Mouse (Mus musculus) layer of hippocampus, adult 9-10 months (tissue): ENCODE data around the gene Rassf8.

Source experiments
- DNase-seq: peaks from one replicate; pipeline ENCODE4 v3.0.0; 2022; ENCODE audit warnings: low spot score

Rassf8 gene

DNA sequence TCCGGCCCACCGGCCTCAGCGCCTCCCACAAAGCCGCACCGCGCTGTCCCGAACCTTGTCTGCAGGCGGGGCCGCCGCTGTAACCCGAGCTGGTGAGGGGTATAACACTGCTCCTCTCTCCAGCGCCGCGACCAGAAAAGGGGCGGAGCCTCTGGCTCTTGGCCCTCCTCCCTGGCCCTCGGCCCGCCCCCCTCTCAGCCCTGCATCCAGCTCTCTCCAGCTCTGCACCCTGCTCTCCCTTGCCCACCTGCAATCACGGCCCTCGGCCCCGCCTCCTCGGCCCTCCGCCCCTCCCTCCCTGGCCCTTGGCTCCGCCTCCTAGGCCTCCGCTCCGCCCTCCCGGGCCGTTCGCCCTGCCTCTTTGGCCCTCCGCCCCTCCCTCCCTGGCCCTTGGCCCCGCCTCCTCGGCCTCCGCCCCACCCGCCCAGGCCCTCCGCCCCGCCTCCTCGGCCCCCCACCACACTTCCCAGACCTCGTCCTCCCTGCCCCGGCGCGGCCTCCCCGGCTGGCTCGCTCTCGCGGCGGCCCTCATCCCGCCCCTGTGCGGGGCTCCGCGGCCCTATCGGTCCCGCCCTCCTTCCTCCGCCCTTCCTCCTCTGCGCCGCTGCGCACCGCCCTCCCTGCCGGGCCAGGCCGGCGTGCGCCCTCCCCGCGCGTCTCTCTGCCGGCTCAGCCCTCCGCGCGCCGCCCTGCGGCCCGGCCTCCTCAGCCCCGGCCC is at the start of gene Rassf8:
Rassf8 (plus strand) TSS at position 617 of the 718 bp plus-strand sequence.
- DNase-seq, result no peak

DNA sequence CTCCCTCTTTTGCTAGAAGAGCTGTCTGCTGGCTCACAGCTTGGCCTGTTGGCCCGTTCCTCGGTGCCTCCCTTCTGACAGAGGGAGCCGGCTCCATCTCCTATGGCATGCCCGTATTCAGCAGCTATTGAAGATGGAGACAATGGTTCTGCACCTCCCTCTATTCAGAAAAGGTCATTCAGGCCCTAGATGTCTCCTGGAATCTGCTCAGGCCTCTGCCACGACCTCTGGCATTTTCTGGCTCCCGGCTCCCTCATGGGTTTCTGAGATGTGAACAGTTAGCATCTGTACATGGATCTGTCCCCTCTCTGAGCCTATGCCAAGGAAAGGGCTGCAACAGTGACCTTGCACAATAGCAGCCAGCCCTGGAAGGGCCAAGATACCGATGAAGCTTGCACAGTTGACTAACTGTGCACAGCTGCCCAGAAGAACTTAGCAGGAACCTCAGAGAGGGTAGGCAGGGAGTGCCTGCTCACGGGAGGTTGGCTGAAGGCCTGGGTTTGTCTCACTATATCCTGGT is 45.5 kb upstream of the Rassf8 start:
- DNase-seq, result no peak

DNA sequence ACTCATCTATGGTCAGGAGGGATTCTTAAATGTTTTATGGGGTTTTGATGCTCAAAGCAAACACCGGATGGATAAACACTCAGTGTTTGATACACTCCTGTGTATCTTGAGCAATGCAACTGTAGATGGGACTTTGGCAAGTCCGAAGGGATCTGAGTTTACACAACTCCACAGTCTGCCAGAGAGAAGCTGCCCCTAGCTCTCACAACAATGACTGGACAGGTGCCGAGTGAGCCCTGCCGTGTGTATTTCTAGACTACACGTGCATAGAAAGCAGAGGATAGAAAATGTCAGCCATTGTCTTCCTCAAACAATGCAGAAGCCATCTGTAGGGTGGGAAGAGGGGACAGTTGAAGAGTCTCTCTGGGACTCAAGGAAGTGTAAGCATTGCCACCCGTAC is 42.9 kb upstream of the Rassf8 start:
- no peak for DNase-seq

DNA sequence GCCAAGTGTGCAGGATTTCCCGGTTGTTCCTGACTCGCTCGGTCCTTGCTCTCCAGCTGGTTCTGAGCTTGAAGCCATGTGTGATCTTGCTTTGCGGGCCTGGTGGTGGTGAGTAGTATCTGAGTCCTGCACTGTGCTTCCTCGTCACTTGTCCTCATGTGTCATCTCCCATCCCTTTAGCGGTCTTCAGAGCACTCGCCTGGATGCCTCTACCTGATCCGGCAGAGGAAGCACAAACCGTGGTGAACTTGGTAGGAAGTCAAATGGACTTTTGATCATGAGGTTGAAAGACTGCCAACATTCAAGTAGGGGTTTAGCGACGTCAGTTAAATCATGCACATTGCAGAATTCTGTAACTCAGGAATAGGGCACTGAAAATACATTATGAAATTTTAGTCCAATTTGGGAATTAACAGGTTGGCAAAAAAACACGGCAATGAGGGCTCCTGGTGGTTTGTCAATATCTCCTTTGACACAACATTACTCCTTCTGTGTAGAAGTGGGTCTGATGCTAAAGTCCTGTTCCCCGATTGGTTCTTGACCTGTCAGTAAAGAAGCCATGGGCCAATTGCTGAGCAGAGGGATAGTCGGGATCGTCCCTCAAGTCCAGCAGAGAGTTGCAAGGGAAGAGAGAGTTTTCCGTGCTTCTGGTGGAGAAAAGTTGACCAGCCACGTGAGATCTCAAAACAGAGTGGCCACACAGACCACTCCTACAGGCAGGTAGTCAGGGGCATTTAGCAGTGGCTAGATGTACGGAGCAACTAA is 36.4 kb upstream of the Rassf8 start:
- no peak for DNase-seq

DNA sequence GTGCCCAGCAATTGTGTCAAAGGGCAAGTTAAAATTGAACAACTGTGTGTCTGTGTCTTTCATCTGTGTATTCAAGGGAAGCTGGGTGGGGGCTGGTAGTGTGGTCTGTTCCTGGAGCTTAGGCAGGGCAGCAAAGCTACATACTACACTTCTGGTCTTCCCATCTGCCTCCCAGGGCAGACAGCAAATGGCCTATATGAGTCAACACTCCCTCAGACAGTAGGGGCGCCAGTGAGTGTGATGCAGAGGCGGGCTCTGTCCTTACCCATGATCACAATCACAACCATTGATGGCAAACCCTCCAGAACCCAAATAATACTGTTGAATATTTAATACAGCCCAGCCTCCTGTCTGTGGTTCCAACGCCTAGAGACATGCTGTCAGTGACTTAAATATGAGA is 35.8 kb upstream of the Rassf8 start:
- no peak for DNase-seq

DNA sequence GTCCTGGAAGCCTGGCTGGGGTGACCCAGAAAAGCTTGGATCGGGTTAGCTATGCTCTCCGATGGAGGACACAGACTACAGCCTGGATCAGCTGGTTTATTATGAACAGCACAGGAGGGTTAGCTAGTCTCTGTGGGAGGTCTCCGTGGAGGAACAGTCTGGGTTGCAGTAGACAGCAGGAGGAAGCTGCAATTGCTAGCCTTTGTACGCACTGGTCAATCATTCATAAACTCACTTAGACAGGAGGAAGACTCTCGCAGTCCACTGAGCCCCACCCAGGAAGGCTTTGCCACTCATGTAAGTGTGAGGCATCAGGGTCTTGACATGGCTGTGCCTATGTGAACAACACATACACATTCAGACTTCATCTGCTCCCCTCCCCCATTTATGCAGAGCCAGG is 35.2 kb upstream of the Rassf8 start:
- DNase-seq, result no peak

DNA sequence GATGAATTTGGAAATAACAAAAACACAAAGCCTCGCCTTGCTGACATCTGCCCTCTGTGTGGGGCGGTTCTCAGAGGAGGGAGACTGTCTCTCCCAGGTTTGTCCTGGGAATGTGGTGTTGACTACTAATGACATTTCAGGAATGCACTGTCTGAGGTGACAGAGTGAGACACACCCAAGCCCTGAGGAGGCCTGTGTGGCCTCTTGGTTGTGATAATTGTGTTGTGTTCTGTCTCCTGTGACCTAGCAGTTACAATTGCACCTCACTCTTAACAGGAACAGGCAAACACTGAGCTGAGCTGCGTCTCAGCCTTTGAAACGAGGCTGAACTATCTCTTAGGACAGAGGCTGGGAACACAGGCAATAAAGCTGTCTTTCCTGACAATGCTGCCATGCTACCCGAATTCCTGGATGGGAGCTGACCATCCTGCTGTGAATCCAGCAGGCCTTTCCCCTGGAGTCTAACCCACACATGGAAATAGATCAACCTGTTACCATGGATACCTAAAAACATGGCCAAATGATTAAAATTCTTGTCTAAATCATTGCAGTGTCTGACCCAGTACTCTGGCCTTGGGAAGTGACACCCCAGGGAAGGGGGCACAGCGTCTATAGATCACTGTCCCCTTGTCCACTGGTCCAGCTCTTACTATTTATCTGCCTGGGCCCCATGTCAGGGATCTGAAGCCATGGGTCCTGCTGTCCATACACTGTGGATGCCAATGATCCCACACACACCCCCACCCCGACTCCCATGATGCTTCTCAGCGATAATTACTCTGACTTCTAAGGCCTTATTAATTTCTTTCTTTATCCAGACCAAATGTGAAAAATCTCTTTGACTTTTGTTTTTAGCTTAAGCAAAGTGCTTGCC is 33.1 kb upstream of the Rassf8 start:
- DNase-seq, result no peak

DNA sequence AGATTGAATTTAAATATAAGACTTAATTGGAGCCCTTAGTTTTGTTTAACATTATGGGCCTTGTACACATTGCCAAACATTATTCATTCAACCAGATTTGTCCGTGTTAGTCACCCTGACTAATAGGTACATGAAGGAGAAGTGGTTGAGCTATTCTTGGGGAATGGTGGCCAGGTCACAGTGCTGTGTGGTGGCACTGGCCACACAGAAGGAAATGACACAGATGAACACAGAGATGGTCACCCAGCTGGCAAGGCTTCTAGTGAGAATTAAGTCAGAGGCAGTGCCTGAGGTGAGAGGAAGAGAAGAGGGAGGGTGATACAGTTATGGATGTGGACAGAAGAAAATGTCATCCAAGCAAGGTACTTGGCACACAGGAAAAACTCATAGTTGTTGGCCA is 32.4 kb upstream of the Rassf8 start:
- DNase-seq, result no peak

DNA sequence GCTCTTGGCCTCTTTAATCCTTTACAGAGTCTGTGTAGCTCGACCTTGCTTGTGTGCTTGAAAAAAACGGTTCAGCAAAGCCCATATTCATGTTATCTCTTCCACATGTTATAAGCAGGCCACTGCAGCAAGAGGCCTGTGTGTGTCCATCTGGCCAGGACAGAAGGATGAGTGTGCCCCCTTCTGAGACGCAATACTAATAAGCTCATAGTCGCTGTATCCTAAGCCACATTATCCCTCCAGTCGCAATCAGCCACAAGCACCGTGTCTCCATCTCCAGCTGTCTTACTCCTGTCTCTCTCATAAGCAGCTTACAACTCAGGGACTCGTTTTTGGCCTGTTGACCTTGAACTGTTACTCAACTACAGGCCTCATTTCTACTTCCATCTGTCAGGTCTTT is 24.0 kb upstream of the Rassf8 start:
- DNase-seq, result no peak

DNA sequence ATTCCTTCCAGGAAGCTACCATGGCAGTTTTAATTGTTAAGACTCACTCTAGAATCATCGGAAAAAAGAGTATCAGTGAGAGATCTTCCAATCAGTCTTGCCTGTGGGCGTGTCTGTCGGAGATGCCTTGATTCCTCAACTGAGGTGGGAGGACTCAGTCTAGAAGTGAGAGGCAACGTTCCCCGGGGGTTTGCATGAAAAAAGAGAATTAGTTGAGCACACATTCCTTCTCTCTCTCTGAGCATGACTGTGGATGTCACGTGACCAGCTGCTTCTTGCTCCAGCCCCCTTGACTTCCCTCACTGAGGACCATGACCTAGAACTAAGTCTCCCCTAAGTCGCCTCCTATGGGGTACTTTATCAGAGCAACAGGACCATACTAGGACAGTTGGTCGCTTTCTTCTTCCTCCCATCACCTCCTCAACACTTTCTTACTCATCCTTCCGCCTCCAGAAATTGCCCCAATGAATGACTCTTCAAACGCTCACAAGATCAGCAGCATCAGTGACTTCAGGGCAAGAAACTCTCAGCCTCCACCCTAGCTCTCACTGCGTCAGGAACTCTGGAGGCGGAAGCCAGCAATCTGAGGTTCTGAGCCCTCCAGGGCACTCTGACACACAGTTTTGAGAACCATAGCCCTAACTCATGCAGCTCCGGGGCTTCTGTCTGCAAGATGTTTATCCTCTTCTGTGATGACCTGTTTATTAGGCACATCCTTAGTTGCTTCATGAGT is 23.3 kb upstream of the Rassf8 start:
- DNase-seq, result no peak

DNA sequence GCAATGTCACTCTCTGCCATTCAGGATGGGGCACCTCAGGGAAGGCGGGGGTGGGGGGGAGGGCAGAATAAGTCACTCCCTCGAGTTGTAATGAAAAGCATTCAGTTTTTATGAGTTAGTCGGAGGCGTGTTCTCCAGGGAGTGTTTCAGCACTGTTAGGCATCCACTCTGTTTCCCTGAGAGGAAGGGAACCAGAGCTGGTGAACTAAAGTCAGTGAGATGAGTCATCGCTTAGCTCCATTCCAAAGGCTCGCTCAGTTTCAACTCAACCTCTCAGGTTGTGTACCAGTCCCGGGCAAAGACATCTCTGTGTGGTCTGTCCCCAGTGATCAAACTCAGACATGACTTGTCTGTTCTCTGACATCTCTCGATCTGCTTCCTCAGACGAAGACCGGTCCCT is 20.7 kb upstream of the Rassf8 start:
- no peak for DNase-seq

DNA sequence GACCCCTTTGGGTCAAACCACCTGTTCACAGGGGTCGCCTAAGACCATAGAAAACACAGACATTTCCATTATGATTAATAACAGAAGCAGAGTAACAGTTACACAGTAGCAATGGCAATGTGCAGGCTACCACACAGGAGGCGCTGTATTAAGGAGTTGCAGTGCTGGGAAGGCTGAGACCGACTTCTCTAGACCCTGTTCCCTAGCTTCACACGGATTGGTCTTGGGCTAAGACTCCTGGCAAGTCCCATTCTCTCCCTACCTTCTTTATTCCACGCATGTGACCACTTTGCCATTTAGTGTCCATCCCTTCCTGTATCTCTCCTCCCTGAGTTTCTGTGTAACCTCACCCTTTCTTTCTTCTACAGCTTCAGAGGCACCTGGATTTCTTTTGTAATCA is 19.6 kb upstream of the Rassf8 start:
- DNase-seq, result no peak

DNA sequence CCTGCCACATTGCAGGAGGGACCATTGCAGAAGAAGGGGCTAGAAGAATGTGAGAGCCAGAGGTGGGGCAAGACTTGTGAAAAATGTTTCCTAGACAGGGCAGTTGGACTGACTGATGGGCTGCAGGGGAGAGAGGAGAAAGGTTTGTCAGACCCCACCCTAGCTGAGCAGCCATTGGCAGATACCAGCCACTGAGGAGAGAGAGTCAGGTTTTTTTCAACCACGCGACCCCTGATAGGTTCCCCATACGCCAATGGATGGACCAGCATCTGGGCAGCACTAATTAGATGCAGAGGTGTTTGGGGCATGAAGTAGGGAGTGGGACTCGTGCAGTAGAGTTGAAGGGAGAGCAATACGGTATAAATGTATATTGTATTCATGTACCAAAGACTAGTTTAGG is 13.7 kb upstream of the Rassf8 start:
- DNase-seq, result no peak

DNA sequence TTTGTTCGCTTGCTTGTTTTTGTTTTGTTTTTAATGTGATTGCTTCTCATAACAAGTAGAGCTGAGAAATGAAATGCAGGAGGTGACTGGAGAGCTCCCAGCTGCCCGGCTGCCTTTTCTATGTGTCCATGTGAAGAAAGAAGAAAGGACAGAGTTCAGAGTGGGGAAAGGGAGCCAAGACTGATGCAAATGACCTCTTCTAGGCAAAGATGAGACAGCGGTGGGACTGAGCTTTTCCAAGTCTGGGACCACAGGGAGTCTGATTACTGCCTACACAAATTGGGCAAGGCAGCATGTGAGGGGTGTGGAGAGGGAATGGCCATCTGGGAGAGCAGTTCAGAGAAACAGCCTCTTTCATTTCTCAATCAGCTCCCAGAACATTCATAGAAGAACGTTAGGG is 13.3 kb upstream of the Rassf8 start:
- DNase-seq, result no peak

DNA sequence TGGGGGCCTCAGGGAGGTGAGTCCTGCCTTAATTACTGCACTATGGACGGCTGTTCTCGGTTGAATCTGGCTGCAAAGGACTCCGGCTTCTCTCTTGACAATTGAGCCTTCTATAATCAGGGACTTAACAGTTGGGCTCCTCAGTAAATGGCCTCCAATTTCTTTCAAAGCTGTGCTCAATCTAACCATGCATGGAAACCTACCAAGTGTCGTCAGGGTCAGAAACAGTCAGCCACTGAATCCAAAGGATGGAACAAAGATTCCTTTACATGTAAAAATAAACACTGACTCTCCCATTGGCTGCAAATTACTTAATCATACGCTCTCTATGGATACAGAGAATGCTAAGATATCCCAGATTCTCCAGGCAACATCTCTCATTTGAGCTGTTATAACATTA is 12.6 kb upstream of the Rassf8 start:
- DNase-seq, result no peak

DNA sequence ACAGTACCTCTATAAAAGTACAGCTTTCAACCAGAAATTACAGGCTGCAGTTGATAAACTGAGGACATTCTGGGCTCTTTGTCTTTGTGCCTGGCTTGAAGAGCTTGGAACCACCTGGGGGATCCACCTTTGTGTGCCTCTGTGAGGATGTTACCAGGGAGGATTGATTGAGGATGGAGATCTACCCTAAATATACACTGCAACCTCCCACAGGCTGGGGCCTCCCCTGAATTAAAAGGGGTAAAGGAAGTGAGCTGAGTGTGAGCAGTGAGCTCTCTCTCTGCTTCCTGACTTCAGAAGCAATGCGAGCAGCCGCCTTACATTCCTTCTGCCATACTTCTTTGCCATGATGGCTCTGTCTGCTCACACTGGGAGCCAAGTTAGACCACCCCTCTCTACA is 10.4 kb upstream of the Rassf8 start:
- no peak for DNase-seq

DNA sequence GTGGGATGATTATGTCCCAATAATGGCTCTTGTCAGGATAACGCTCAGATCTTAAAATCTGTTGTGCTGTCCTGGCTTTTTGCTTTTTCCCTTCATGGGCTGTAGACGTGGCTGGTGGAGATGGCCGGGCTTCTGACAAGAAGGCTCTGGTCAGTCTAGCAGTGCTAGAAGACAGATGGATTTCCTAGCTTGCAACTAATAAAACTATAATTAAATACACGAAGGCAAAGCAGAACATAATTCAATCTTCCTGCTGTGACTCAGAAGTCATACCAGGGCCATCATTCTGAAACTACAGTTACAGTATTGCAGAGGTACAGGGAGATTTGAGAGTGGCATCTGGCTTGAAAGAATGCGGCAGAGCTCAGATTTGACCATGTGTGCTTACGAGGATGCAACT is 7.3 kb upstream of the Rassf8 start:
- DNase-seq, result no peak

DNA sequence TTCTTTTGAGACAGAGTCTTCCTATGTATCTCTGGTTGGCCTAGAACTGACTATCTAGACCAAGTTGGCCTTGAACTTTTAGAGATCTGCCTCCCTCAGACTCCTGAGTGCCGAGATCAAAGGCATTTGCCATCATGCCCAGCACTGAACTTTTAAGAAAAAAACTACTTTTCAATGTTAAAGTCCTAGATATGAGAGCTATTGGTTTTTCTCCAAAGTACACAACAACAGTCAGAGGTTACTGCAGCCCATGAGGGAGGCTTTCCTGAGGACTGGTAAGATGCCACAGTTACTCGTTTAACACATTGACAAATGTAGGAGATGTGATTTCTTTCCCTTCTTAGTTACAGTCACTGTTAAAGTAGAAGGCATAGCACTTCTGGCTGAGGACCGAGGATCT is 6.5 kb upstream of the Rassf8 start:
- no peak for DNase-seq

DNA sequence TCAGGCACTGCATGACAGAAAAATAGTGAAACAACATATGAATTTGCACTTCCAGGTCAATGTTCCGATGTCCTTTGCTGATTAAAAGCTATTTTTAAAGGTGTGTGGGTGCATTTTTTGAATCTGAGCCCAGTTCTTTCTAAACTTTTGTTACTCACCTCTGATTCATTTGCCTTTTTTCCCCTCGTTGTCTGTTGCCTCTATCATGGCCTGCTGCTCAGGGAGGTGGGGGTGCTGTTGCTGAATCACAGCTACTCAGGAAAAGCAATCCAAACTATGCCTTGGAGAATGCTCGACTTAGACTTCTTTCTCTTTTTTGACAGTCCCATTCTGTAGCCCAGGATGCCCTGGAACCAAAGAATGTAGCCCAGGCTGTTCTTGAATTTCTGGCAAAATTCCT is 1.3 kb upstream of the Rassf8 start:
- DNase-seq, result no peak

DNA sequence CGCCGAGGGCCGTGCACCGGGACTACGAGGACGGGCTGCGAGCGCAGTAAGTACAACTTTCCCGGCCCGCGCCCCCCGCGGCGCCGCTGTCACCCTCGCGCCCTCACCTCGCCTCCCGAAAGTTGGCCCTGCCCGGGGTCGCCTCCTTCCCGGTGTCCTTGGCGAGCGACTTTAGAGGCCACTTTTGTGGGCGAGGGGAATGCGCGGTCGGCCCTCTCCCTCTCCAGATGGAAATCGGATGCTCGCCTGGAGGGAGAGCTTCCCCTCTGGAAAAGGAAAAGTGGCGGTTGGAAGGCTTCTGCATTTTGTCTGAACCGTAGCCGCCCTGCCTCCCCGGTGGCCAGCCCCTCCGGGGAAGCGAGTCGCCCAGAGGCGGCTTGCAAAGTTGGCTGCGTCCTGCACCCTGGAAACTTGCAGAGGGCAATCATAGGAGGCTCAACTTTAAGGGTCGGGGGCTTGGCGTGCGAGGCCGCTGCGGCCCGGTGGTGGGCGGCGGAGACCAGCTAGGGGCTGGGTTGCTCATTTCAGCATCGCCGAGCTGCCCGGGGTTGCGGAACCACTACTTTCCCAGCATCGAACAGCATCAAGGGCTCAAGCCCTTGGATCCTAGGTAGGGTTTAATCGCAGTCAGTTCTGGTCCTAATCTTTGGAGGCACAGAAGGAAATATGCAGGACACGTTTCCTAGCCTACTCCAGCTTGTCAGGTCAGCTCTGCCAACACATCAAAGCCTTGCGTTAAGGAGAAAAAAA is 548 bp downstream of the Rassf8 start:
- no peak for DNase-seq
